Mouse (Mus musculus) CD4-positive, CD25-positive, alpha-beta regulatory T cell, adult 4 months (primary cell): ENCODE data around the gene Stab2. TPM values are rescaled to one million over a fixed set of nuclear protein-coding genes. Genes with fewer than 3 reads are reported as not detected.

Experiments used
- ATAC-seq: one replicate; pipeline ENCODE4 v1.8.0; 2017
- polyA plus RNA-seq, 2 experiments: library from polyadenylated mRNA; unstranded; fragments of 100-300 nt; shearing (Covaris generic); gene quantifications; one replicate each; pipeline ENCODE4 v1.2.1; 2017

The Stab2 gene
- polyA plus RNA-seq, 2 experiments from 2014 or later = 0.46 to 0.56 TPM

DNA sequence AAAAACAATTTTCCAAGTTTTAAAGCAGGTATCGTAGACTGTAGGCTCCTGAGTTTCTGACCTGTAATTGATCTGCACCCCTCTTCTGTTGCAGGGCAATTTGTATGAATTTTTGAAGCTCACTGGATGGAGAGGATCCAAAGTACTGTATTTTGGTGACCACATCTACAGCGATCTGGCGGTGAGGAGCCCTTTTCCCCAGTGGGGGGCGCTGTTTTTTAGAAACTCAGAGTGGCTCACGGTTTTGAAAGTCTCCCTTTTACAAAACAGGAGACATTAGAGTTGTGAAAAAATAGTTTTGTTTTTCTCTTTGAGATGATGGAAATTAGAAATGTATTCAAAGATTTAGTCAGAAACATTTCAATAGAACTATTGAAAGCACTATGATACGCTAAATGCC is 183.7 kb downstream of the Stab2 start:
- ATAC-seq = no peak

DNA sequence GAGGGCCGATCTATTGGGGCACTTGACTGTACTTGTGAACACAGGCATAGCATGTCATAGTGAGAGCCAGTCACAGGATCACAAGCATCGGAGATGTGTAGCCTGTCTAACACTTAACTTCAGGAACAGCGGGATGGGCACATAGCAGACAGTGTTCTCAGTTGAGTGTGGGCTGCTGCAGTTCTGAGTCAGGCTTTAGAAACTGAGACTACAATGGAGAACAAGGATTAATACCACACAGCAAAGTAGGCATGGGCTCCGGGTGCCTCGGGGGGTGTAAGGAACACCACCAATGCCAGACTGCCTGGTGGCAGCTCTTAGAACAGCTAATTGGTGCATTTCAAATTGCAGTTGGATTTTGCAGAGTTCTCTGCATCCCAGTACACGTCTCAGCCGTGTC is 186.8 kb downstream of the Stab2 start:
- ATAC-seq = no peak

DNA sequence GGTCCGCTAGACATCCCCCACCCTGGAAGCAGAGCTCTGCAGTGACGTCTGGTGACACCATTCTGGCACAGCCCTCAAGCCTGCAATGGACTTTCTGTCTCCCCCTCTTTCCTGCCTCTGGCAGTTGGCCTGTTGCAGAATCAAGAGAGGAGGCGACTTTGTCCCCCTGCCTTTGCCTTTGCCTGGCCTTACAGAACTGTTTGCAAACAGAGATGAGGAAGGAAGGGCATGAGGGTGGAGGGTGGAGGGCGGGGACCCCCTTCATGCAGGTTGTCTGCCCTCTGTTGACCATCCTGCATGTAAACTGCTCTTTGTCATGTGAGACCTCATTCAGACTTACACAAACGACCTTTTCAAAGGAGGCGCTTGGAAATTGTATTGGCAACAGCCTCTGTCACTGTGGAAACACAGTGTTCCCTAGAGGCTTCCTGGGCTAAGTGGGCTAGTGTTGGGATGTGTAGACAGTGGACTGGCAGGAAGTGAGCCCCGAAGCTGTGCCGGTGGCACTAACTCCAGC is 188.1 kb downstream of the Stab2 start:
- no peak for ATAC-seq

DNA sequence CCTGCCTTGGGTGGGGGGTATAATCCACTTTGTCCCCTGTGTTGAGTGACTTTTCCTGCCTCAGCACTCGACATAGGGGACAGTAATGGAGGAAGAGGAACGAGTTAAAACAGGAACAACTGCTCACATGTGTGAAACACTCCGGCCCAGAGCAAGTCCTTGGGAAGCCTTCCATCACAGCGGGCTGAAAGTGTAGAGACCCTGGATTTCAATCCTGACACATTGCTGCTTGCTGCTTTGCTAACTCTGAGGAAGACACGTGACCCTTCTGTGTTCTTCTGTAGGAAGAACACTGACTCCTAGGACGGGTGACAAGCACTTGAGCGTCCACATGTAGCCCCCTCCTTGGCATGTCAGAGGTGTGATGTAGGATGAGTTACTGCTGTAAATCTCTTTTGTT is 192.7 kb downstream of the Stab2 start:
- no peak for ATAC-seq

DNA sequence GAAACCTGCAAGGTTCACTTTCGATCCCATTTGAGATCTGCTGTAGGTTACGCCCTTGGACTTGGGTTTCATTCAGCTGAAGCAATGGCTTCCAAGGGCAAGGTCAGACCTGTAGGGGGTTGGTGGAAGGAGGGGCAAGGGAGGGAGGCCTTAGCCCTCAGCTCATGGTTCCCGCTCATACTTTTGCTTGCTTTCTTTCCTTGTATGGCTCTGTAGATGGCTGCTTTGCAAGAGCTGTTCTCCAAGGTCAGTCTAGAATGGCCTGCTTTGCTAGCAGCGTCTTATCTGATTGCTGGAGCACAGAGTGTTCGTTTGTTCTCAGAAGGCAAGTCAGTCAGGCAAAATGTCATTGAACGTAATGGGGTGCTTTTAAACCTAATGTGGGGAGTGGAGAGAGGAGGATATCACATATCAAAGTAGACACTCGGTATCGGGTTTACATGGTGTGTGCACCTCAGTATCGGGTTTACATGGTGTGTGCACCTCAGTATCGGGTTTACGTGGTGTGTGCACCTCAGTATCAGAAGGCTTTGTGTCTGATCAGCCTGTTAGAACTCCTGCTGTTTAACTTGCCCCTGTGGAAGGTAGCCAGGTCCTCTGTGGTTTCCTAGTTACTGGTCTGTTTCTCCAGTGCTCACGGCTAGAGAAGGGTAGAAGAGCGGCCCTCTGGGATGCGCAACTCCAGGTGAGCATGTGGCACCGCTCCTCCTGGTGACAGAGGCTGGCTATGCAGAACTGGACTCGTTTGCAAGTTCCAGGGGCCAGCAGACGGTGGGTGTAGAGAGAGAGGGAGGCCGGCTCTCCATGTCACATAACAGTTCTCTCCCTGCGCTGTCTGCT is 193.3 kb downstream of the Stab2 start:
- ATAC-seq = no peak

DNA sequence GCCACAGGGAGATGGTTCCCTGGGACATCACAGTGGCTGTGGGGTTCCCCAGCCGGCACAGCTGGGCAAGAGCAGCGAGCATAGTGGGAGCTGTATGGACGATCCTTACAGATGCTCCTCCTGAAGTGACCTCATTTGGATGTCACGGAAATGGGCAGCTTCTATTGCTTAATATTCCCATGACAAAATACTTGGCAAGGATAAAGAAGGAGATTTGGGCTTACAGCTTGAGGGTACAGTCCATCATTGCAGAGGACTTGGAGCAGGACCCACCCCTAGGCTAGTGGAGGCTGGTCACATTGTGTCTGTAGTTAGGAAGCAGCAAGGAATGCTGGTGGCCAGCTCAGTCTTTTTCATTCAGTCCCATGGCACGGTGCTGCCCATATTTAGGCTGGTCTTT is 197.2 kb downstream of the Stab2 start:
- no peak for ATAC-seq

DNA sequence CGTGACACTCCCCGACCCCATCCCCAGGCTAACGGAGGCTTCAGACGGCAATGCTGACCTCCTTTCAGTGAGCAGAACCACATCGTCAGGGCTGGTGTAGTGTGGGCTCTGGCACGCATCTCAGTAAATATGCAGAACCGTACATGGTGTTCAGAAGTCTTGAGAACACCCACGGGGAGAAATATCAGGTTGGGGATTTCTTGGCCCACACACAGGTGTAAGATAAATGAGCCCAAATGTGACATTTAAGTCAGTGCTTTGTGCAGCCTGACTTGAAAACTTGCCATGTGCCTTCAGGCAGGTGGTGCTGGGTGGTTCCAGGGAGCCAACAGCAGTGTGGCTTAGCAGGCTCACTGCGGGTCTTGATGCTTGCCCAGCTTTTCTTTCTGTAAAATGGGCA is 197.8 kb downstream of the Stab2 start:
- peak; percentile 43 for ATAC-seq

DNA sequence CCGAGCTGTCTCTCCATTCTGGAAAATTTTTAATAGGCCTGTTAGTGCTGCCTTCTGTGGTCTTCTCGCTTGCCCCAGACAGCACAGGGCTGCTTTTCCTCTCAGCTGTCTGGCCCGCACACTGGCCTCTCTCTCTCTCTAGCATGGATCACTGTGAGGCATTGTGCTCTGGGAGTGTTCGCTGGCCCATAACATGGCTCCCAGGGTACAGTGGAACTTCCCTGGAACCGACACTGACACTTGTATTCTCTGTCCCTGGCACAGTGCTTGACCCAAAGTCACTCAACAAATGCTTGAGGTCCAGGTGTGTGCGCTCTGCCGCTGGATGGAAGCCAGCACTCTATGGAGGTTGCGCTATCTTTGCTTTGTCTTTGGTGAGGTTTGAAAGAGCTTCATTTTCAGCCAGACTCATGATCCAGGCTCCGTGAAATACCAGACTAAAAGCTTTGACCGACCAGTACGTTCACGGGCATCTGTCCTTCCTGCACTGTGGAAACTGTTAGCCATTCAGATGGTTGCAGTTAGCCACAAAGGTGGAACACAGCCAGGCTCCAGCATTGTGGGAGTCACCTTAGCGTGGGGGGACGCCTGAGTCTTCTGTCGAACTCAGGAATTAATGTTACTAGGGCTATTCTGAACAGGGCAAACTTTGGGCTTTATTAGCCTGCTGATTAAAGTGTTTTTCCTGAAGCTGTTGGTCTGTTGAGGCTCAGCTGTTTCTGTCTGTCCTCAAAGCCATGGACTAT is 199.6 kb downstream of the Stab2 start:
- ATAC-seq = no peak

DNA sequence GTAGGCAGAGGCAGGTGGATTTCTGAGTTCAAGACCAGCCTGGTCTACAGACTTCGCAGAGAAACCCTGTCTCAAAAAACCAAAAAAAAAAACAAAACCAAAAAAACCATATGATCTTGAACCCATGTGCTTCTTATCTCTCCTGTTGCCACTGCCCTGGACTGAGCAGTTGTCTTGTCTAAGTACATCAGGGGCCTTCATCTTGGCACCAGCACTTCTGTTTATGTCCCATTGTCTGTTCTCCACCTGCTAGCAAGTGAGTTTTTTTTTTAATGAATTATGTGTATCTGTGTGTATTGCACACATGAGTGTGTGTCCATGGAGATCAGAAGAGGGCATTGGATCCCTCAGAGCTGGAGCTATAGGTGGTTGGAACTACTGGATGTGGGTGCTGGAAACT is 200.5 kb downstream of the Stab2 start:
- no peak for ATAC-seq

DNA sequence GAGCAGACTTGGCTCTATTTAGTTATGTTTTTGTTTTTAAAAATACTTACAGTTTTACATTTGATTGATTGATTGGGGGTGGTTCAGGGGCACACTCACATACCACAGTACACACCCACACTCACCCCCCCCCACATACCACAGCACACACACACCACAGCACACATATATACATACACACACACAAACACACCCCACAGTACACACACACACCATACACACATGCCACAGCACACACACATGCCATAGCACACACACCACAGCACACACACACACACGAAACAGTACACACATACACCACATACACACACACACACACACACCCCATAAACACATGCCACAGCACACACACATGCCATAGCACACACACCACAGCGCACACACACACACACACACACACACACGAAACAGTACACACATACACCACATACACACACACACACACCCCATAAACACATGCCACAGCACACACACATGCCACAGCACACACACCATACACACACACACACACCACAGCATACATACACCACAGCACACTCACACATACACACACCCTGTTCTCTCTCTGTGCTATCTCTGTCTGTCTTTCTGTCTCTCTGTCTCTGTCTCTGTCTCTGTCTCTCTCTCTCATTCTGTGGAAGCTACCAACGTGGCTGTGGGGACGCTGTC is 211.6 kb downstream of the Stab2 start:
- ATAC-seq = no peak

DNA sequence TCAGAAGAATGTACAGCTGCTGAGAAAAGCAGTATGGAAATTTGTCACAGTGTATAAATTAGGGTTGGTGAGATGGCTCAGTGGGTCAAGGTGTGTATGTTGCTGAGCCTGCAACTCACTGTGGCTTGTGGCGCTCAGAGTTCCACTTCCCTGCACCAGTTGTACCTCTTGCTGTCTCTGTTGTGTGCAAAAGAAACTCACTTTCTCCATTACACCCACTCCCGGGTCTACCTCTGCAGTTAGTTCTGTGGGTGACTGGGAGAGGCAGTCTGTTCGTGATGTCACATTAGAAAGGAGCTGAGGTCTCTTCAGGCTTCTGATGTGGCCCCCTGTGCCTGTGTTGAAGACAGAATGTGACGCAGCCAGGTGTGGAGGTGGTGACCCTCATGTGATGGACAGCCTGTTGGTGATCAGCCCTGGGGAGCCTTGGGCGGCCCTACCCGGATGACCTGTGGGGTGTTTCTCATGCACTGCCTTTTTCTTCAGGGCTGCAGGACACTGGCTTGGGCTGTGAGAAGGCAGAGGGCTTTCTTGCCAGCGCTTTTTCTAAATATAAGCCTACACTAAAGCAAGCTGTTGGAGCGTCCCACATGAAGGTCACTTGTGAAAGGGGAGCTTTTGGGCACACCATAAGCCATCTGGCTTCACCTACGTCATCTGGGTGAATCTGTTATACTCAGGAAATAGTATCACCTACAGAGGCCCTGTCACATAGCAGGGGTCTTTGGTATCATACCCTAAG is 212.9 kb downstream of the Stab2 start:
- ATAC-seq = peak; percentile 56

DNA sequence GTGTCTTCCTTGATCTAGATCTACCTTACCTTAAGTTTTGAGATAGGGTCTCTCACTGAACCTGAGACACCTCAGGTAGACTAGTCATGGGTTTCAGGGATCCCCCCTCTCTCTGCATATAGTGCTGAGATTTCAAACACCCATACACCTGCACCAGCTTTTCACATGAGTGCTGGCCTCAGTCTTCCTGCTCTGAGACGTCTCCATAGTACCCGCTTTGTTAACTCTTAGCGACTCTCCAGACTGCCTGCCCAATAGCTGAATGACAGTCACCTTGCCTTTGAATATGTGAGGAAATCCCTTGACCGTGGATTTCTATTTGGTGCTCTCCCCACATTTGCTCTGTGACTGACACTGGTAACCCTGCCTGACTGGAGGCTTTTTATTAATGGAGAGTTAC is 213.6 kb downstream of the Stab2 start:
- ATAC-seq = peak; percentile 35

DNA sequence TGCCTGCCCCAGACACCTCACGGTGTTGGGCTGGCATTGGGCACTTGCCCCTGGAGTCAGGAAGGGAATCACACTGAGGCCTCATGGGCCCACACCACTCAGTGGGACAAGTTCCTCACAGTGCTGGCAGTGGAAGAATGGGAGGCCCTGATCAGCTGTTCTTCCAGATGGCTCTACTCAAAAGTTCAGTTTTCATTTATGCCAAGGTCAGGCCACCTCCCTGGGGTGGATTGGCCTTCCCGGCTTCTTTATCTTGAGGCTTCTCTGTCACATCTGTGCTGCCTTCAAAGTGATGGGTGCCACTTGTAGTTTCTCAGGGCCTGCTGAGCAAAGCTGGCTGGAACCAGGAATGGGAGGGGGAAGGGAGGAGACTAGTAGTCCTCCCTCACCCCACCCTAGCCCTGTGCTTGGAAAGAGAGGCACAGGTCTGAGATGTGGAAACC is 214.3 kb downstream of the Stab2 start:
- ATAC-seq = no peak

DNA sequence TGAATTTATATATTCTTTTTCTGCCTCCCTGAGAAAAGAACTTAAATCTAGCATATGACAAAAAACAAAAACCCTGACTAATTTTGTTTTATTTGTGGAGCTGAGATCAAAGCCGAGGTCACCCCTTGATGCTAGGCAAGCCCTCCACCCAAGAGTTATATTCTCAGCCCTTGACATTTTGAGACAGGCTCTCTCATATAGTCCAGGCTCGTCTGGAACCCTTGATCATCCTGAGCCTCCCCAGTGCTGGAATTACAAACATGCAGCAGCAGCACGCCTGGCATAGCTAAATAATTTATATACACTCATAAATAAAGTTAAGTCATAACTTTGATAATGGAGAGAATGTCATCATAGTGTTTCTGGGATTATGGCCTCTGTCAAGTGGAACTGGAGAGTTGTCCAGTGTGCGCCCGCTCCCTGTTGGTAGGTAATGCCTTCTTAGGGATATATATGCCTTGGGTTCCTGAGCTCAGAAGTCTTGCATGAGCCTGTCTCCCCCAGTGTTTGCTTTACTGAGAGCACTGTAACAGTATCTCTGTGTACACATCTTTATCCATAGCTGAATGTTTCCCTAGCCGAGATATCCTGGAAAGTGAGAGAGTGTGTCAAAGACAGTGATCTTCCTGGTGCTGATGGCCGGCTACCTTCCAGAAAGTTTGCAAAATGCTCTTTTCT is 216.2 kb downstream of the Stab2 start:
- ATAC-seq = no peak

Other genes starting within 250 kb of the Stab2 start
- gene Gm49358, start 244.1 kb downstream of the Stab2 start, polyA plus RNA-seq = not detected
- gene Nt5dc3, start 229.0 kb downstream of the Stab2 start, polyA plus RNA-seq = 1 to 10 TPM; 1.4 to 2.6 TPM
- not detected for gene 1700113H08Rik, start 50.0 kb upstream of the Stab2 start, polyA plus RNA-seq